Comparison of ENCODE assay signal across 15 mouse cellular contexts in genomic region chr1:45605571-45605970, GRCm38 (mm10).
"Had no signal": no experiment of that assay in that cellular context is flagged by ENCODE, and none has a peak within 500 bp of the region (broad histone marks: within the 10 kb centered on the region; RNA-seq: fewer than 3 reads in every experiment).

No protein-coding gene starts in this region.

- DNase-seq: lung, adult 18-20 months; lung, embryonic 14.5 days; lung, postnatal 10 days; lung, postnatal 4 days; midbrain, embryonic 14.5 days; right cerebral cortex, postnatal 14 days; thymus, adult 2 months; thymus, postnatal 25 days; thymus, postnatal 4 days had no signal

- H3K4me3 ChIP-seq: midbrain, embryonic 10.5 days; midbrain, embryonic 12.5 days; neural tube, embryonic 12.5 days; stomach, embryonic 15.5 days had no signal

- H3K27ac ChIP-seq: midbrain, embryonic 10.5 days; midbrain, embryonic 12.5 days; neural tube, embryonic 12.5 days; stomach, embryonic 15.5 days; stomach, postnatal 0 days had no signal

- H3K4me2 ChIP-seq: lung, embryonic 14.5 days; midbrain, embryonic 12.5 days; neural tube, embryonic 12.5 days; stomach, embryonic 15.5 days had no signal

- H3K36me3 ChIP-seq: midbrain, embryonic 10.5 days; midbrain, embryonic 12.5 days; neural tube, embryonic 12.5 days; stomach, embryonic 15.5 days had no signal

- ATAC-seq: midbrain, embryonic 16.5 days had no signal

- H3K9me3 ChIP-seq: midbrain, embryonic 10.5 days; midbrain, embryonic 12.5 days; neural tube, embryonic 12.5 days; stomach, embryonic 15.5 days had no signal

- H3K9ac ChIP-seq: lung, embryonic 14.5 days; midbrain, embryonic 12.5 days; neural tube, embryonic 12.5 days; stomach, embryonic 15.5 days had no signal

- H3K27me3 ChIP-seq: midbrain, embryonic 12.5 days; neural tube, embryonic 12.5 days; stomach, embryonic 15.5 days had no signal

- H3K4me1 ChIP-seq: midbrain, embryonic 10.5 days; midbrain, embryonic 12.5 days; neural tube, embryonic 12.5 days; stomach, embryonic 15.5 days had no signal
